Mouse (Mus musculus) neural tube, embryonic 13.5 days (tissue): ENCODE measurements at regions not wholly inside any gene's neighbourhood (a gene's known extent, or its start where the extent isn't known, plus 50 kb on each side); places are given as distances from the start of the nearest gene placed in this dataset.

Experiments used
- ATAC-seq: fragments of 200-750 bp; cut with Nextera tagmentation; 2 replicates; pipeline ENCODE4 v1.8.0; 2017; ENCODE audit warnings: low read depth, mild to moderate bottlenecking, moderate TSS enrichment, moderate library complexity
- H3K27ac ChIP-seq: fragments of 300-500 bp; sonication (generic); replicated peaks from 2 replicates; pipeline ENCODE4 v1.5.1; 2015; ENCODE audit warnings: moderate library complexity, mild to moderate bottlenecking, inconsistent platforms
- H3K27me3 ChIP-seq: fragments of 300-500 bp; sonication (generic); 2 replicates; pipeline ENCODE4 v1.6.1; 2015; ENCODE audit warnings: mild to moderate bottlenecking, inconsistent platforms
- H3K36me3 ChIP-seq: fragments of 300-500 bp; sonication (generic); 2 replicates; pipeline ENCODE4 v1.6.1; 2015; ENCODE audit warnings: mild to moderate bottlenecking, inconsistent platforms
- H3K4me1 ChIP-seq: fragments of 300-500 bp; sonication (generic); replicated peaks from 2 replicates; pipeline ENCODE4 v1.6.1; 2015; ENCODE audit warnings: inconsistent platforms
- H3K4me2 ChIP-seq: fragments of 300-500 bp; sonication (generic); 2 replicates; pipeline ENCODE4 v1.6.1; 2015; ENCODE audit warnings: inconsistent platforms, mild to moderate bottlenecking, moderate library complexity
- H3K4me3 ChIP-seq: fragments of 300-500 bp; sonication (generic); 2 replicates; pipeline ENCODE4 v1.5.1; 2015; ENCODE audit warnings: mild to moderate bottlenecking, inconsistent platforms
- H3K9ac ChIP-seq: fragments of 300-500 bp; sonication (generic); 2 replicates; pipeline ENCODE4 v1.6.1; 2015; ENCODE audit warnings: moderate library complexity, mild to moderate bottlenecking, inconsistent platforms
- H3K9me3 ChIP-seq: fragments of 300-500 bp; sonication (generic); 2 replicates; pipeline ENCODE4 v1.6.1; 2016; ENCODE audit warnings: inconsistent platforms
- WGBS: fragments of 180-500 bp; shearing (Covaris S2); methylation state at CpG from one replicate; pipeline ENCODE4 v1.1.7; 2015; 5-methylcytosine and 5-hydroxymethylcytosine counted together

DNA sequence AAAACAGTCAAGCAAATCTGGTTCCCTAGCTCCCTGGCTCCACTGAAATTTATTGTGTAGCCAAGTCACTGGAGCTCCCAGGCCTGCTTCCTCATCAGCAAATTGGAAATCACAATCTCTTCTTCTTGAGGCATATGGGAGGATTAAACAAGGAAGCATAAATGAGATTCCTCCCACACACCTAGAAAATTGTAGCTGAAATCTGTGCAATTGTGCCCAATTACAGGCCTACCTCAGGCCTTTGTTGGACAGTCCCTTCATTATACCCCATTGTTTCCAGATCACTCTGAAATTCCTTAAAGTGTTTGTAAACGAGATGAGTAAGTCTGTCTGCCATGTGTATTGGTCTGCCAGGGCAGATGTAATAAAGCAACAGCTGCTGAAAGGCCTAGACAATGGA is 326.8 kb upstream of the Zfp703 start:
- ATAC-seq: no peak
- Histone ChIP-seq H3K4me1 (0 out of 2 replicates have a peak, but pooled peaks cover 10% of the 10 kb centered on the region), H3K27ac (0 out of 2 replicates have a peak overlapping the region, but pooled peaks have one; percentile 23), H3K27me3 (peaks cover 14% of the 10 kb centered on the region), H3K9me3 (no peaks in the 10 kb centered on the region; the same call in 1 of the 2 replicates), H3K9ac (no peak overlapping the region), H3K4me2 (no peak overlapping the region), H3K36me3 (no peaks in the 10 kb centered on the region), H3K4me3 (no peak overlapping the region)
- 21% methylated on average over 1 of the region's 1 CpGs for WGBS

DNA sequence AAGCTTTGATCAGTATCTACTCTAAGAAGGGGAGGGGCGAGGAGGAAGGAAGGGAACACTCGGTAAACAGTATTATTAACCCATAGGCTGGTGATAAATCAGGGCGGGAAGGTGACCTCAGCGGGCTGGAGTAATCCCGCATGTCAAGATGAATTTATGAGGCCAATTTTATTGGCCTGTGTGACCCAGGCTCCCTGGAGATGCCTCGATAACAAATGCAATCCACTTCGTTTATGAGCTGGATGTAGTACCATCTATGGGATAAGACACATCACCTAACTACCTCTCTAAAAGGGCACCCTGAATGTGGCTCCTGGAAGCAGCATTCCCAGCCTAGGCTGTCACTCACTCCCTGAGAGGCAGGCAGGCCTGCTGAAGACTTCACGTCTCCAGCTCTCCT is 321.2 kb upstream of the Zfp703 start:
- 5% methylated on average over 8 of the region's 8 CpGs for WGBS
- peak; percentile 52; the same call in 1 of the 2 replicates for ATAC-seq

DNA sequence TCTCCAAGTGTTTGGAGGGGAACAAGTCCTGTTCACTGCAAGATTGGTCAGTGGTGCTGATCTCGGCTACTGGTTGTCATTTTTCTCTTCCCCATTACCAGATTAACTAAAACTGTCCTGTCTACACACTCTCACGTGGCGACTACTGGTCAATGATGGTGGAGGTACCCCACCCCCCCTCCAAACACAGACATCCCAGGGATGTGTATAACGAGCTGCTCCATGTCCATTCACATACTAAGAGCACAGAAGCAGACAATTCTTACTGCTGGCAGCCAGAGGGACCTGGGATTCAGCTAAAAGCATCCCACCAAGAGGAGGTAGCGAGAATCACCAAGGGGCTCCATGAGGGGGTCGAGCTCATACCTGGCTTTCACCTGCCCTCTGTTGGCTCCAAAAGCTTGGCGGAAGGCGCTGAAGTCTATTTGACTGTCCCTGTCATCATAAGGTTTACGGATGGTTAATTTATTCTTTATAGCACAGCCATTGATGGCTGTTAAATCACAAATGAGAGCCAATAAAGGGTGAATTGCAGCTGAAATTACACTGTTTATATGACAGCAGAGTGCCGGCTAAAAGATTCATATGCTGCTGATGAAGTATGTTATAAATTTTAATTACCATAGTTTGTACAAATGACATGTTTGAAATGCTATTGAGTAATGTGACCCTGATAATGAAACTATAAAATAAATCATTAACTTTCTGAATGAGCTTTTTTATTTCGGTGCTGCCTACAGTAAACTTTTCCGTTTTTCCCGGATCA is 320.6 kb upstream of the Zfp703 start:
- peak; percentile 69 for ATAC-seq
- Histone ChIP-seq H3K4me1 (peaks cover 18% of the 10 kb centered on the region), H3K27me3 (peaks cover 33% of the 10 kb centered on the region), H3K4me3 (no peak overlapping the region), H3K9ac (no peak overlapping the region), H3K9me3 (no peaks in the 10 kb centered on the region), H3K4me2 (no peak overlapping the region), H3K36me3 (no peaks in the 10 kb centered on the region), H3K27ac (0 out of 2 replicates have a peak overlapping the region, but pooled peaks have one; percentile 20)
- WGBS: 26% methylated on average over 13 of the region's 13 CpGs

More for the DNA sequence above, 321.2 kb upstream of the Zfp703 start:
- H3K36me3 ChIP-seq: no peaks in the 10 kb centered on the region
- no peak overlapping the region for H3K4me3 ChIP-seq
- no peak overlapping the region for H3K4me2 ChIP-seq
- no peak overlapping the region for H3K27ac ChIP-seq
- H3K4me1 ChIP-seq: peaks cover 18% of the 10 kb centered on the region
- peaks cover 30% of the 10 kb centered on the region for H3K27me3 ChIP-seq
- no peaks in the 10 kb centered on the region for H3K9me3 ChIP-seq
- no peak overlapping the region for H3K9ac ChIP-seq

DNA sequence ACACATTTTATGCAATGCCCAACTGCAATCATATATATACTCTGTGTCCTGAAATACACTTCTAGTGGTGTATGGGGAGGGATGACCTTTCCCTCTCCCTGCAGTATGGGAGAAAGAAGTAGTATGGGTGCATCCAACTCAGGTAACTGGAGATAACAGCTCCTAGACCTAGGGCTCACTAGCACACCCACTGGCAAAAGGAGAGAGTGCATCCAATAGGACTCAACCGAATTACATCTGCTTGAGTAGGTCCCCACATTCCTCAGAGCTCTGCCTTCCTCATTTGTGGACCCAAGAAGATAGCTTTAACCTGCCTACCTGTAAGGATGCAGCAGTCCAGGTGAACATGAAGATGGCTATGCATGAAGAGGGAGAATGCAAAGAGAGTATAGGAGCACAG is 317.7 kb upstream of the Zfp703 start:
- 50% methylated on average over 1 of the region's 1 CpGs for WGBS
- Histone ChIP-seq H3K4me3 (no peak overlapping the region), H3K27me3 (peaks cover 33% of the 10 kb centered on the region), H3K36me3 (no peaks in the 10 kb centered on the region), H3K9me3 (no peaks in the 10 kb centered on the region), H3K4me1 (peaks cover 18% of the 10 kb centered on the region), H3K9ac (no peak overlapping the region), H3K27ac (no peak overlapping the region), H3K4me2 (no peak overlapping the region)
- no peak for ATAC-seq

DNA sequence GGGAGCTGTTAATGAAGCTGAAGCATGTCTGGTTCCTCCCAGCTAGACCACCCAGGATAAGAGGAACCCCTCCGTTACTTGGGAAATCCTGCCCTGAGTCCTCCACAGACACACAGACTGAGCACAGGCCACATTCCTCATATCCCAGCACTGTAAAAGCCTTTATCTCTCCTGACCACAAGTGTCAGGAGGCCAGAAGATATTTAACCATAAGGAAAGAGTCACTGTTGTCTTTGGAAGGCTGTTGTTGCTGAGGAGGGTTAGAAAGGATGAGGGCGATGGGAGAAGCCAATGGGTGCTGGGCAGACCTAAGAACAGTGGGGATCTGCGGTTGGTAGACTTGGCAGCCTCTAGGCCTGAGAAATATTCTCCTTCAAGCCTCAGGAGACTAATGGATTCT is 307.6 kb upstream of the Zfp703 start:
- H3K9me3 ChIP-seq: no peaks in the 10 kb centered on the region
- no peak overlapping the region for H3K4me2 ChIP-seq
- 89% methylated on average over 3 of the region's 3 CpGs for WGBS
- peaks cover 6% of the 10 kb centered on the region for H3K27me3 ChIP-seq
- H3K4me3 ChIP-seq: no peak overlapping the region
- no peaks in the 10 kb centered on the region for H3K36me3 ChIP-seq
- no peak for ATAC-seq
- H3K27ac ChIP-seq: no peak overlapping the region
- H3K4me1 ChIP-seq: peaks cover 16% of the 10 kb centered on the region
- no peak overlapping the region for H3K9ac ChIP-seq

DNA sequence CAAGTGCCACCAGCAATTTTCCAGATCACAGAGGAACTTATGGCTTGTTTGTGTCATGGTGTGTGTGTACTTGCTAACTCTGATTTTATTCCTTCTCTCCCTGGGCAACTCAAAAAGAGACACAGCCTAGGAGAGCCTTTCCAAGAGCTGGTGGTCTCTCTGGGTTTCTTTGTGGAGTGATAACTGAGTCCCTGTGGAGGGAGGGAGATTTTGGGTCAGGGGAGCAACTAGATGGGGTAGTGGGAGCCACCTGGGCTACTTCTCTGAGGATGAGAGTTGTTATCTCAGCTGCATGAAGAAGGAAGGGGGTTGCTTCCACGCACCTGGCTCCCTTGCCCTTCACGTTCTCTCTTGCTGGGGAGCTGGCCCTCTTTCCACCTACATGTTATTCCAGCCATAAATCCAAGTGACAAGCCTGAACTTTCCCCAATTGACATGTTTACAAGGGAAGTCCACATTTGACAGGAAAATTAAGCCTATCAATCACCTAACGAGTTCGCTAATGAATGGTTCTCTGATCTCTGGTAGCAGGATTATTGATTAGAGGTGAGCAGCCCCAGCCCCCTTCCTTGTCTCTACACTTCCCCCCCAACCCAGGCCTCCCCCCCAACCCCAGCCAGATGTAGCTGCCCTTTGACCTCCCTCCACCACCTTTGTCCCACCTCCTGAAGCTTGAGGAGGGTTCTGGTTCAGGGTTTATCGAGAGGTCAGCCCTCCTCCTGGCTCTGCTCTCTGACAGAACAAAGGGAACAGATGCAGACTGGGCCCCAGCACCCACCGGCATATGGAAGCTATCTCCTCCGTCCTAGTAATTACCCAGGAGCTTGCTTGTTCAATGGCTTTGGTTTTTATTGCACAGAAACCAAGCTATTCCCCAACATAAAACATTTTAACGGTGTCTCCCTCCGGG is 304.4 kb upstream of the Zfp703 start:
- ATAC-seq: peak; percentile 76; the same call in 1 of the 2 replicates
- no peaks in the 10 kb centered on the region for H3K9me3 ChIP-seq

DNA sequence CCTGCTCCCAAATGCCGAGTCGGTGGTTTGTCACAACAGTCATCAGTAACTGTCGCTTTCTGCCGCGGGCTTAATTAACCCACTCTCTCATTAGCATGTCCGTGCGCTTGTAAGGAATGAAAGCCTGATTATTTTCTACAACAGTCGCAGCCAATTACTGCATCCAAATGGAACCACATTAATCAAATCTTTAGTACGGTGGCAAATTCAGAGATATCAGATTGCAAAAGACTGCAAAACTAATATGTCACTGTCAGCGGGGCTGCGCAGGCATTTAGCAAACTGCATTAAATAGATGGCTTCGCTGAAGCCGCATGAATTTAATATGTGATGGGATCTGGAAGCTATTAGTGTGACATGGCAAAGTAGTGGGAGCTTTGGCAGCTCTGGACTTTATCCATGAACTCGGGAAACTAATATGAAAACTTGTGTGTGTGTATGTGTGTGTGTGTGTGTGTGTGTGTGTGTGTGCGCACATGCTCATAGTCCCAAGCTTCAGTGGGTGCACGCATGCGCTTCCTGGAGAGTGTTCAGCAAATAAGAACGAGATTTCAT is 299.5 kb upstream of the Zfp703 start:
- Histone ChIP-seq H3K27me3 (peaks cover 33% of the 10 kb centered on the region), H3K4me2 (peak overlapping the region; percentile 22; the same call in 1 of the 2 replicates), H3K36me3 (no peaks in the 10 kb centered on the region), H3K9ac (no peak overlapping the region), H3K4me1 (peaks cover 30% of the 10 kb centered on the region), H3K4me3 (no peak overlapping the region), H3K27ac (no peak overlapping the region), H3K9me3 (no peaks in the 10 kb centered on the region)
- WGBS: 29% methylated on average over 18 of the region's 18 CpGs
- ATAC-seq: no peak

More for the DNA sequence above, 304.4 kb upstream of the Zfp703 start:
- Histone ChIP-seq H3K36me3 (no peaks in the 10 kb centered on the region), H3K4me1 (peaks cover 26% of the 10 kb centered on the region), H3K4me2 (no peak overlapping the region), H3K27me3 (peaks cover 19% of the 10 kb centered on the region), H3K4me3 (no peak overlapping the region), H3K27ac (peak overlapping the region; percentile 54), H3K9ac (no peak overlapping the region)
- 3% methylated on average over 9 of the region's 9 CpGs for WGBS

DNA sequence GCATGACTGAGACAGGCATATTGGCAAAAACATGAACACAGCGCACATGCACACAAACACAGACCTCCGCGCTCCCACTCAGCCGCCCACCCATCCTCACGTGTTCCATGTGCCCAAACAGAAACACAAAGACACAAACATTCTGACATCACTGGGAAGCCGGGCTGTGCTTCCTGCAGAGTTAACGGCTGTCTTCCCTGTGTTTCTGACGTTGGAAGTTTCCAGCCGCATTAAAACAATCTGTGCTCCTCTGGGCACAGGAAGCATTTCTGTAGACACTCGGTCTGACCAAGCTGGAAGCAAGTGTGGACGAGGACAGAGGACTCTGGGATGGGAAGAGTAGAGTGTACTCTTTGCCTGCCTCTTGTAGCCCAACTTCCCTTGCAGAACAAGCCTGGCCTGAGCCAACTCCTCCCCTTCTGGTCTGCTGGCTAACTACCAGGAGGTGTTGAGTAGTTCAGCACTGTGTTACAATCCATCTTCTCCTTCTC is 296.2 kb upstream of the Zfp703 start:
- Histone ChIP-seq H3K9ac (no peak overlapping the region), H3K4me2 (no peak overlapping the region), H3K27me3 (peaks cover 37% of the 10 kb centered on the region), H3K4me3 (no peak overlapping the region), H3K9me3 (no peaks in the 10 kb centered on the region), H3K4me1 (peaks cover 16% of the 10 kb centered on the region), H3K36me3 (no peaks in the 10 kb centered on the region), H3K27ac (no peak overlapping the region)
- no peak for ATAC-seq
- 69% methylated on average over 11 of the region's 11 CpGs for WGBS

DNA sequence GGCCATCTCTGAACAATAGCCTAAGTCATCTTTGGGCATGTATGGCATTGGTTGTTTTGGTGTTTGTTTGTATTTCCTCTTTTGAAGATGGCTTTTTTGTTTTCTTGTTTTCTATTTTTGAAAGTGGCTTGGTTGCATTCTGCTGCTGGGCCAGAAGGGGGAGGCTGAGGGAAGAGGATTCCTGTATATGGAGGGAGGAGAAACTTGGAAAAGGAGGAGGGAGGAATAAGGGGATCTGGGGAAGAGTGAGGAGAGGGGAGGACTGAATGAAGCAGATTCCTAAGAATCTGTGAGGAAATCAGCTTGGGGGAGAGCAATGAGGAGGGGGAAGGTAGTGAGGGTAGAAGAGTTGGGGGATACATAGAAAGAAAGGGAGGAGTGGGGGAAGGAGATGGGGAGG is 290.0 kb upstream of the Zfp703 start:
- Histone ChIP-seq H3K4me3 (no peak overlapping the region), H3K4me1 (peaks cover 31% of the 10 kb centered on the region), H3K36me3 (no peaks in the 10 kb centered on the region), H3K27ac (no peak overlapping the region), H3K9me3 (no peaks in the 10 kb centered on the region), H3K4me2 (no peak overlapping the region), H3K27me3 (peaks cover 31% of the 10 kb centered on the region), H3K9ac (no peak overlapping the region)
- ATAC-seq: no peak

DNA sequence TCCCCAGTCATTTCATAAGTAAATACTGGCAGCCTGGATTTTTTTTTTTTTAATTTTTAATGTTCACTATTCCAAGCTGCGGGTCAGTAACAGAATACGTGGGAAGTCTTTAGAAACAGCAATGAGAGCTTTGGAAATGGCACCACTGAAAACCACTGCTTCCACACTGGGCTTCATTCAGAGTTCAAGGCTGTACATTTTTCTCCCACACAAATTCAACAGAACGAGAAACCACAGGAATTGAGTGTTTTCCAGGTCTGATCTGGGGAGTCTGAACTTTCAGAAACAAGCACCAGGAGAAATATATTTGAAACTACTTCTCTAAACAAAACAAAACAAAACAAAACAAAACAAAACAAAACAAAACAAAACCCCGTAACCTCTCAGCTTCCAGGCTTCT is 289.1 kb upstream of the Zfp703 start:
- Histone ChIP-seq H3K4me1 (peaks cover 31% of the 10 kb centered on the region), H3K27ac (no peak overlapping the region), H3K9me3 (no peaks in the 10 kb centered on the region), H3K27me3 (peaks cover 28% of the 10 kb centered on the region), H3K4me2 (no peak overlapping the region), H3K36me3 (no peaks in the 10 kb centered on the region), H3K4me3 (no peak overlapping the region), H3K9ac (no peak overlapping the region)
- ATAC-seq: no peak
- WGBS: 69% methylated on average over 4 of the region's 4 CpGs

DNA sequence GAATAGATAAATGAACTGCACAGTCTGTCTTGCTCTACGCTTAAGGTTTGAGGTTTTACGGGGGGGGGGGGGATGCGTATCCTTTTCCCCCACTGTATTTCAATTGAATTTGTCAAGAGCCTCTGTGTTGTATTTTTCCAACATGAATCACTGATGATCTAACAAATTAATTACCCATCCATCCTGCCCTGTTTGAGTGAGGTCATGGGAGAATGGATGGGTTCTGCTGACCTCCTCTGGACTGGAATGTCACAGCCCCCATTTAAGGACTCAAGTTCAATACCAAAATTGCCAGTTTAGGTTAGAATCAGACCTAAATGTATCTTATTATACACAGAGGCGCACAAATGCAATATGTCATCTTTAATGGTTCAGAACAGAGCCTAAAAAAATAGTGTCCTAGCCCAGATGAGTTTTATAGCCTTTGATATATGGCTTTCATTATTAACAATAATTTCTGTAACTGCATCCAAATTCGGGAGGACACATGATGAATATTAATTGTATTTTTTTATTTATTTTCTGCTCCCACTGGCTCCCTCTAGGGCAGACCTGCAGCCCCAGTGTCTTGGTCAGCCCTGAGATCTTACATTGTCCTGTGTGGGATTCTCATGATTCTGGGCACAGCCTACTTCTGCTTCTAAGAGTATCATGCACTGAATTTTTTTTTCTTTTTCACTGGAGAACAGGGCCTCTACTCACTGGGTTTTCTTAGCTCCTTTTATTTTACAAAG is 288.2 kb upstream of the Zfp703 start:
- Histone ChIP-seq H3K4me1 (peaks cover 31% of the 10 kb centered on the region), H3K9me3 (no peaks in the 10 kb centered on the region), H3K36me3 (no peaks in the 10 kb centered on the region), H3K9ac (no peak overlapping the region), H3K4me2 (no peak overlapping the region), H3K27ac (peak overlapping the region; percentile 39; the same call in 1 of the 2 replicates), H3K27me3 (peaks cover 29% of the 10 kb centered on the region), H3K4me3 (no peak overlapping the region)
- ATAC-seq: 0 out of 2 replicates have a peak, but pooled peaks have one; percentile 47
- WGBS: 42% methylated on average over 5 of the region's 5 CpGs
